Mouse (Mus musculus) layer of hippocampus, adult 2 months (tissue): Measurements from ENCODE around the gene Rnf13. TPM values are rescaled to one million over a fixed set of nuclear protein-coding genes. Genes with fewer than 3 reads are reported as not detected.
"Not testable (repeated sequence)": the region's sequence is repeated elsewhere in the genome, so short reads cannot be mapped to it uniquely, and the experiment has no call there.

ENCODE experiments used
- DNase-seq, 2 experiments: peaks; one replicate each; pipeline ENCODE4 v3.0.0; 2022; ENCODE audit warnings: low spot score in 2 of 2
- H3K27ac ChIP-seq: fragments of 200-600 bp; 2 replicates; pipeline ENCODE4 v1.8.1; 2022
- H3K4me3 ChIP-seq: fragments of 200-600 bp; 2 replicates; pipeline ENCODE4 v1.8.1; 2022; ENCODE audit warnings: mild to moderate bottlenecking
- CTCF ChIP-seq: fragments of 200-600 bp; conservative IDR thresholded peaks from 2 replicates; pipeline ENCODE4 v1.8.1; 2022; ENCODE audit warnings: antibody characterized with exemption, mild to moderate bottlenecking, moderate library complexity
- total RNA-seq, 2 experiments: library from RNA; stranded (reverse); gene quantifications; 2 replicates each; pipeline ENCODE4 v1.2.3; 2021

Rnf13 gene
- total RNA-seq, 2 experiments from 2014 or later = 85.5 to 85.9 TPM

DNA sequence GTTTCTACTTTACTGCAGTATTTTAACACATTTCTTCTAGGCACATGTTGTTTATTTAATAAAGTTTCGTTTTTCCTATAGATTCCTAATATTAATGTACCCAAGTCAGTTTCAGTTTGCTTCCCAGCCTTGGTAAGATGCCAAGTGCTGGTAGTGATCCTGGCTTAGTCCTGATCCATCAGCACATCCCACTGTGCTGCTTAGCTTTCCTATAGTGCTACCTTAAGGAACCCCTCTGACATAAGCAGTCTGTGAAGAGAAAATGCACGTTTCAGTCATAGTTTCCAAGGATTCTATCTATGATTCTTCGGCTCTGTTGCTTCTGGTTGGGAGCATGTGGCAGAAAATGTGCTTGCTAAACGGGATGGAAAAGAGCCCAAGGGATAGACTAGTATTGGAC lies 52.6 kb downstream of the Rnf13 start:
- no peak for TF ChIP-seq CTCF
- Histone ChIP-seq H3K27ac (no peak overlapping the region), H3K4me3 (no peak overlapping the region)
- no peak for DNase-seq

DNA sequence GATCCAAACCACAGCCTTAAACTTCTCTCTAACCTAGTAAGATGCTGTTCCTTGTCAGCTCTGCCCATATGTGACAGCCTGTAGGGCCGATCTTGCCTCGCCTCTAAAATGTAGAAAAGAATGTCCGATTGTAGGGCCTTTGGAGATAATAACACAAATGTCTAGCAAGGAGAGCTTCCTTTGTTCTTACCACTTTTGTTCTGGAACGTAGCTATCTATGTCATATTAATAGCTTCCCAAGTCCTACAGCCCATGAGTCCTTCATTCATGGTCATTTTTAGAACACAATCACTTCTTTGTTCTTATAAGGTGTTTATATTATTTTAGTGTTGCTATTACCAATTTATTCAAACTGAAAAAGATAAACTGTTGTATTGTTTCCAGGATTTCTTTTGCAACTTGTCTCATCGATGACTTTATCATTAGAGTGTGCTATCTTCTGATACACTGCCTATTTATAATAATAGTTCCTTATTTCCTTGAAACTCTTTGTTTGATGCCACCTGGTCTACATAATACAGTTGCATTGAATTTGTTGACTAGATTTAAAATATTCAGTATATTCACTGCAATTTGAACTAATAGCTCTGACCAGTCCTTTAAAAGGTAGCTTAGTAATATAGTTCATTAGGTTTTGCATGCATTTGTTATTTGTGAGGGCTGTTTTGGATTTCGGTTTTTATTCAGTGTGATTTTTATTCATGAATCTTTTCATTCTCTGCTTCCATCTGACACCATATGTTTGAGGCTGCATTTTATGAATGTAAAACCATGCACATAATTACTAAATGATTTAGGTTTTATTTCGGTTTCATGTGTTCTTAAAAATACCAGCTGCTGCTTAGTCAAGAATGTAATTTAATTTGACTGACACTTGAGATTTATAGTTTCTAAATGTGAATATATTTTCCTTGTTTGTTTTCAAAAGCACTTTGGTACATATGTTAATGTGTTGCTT lies 53.4 kb downstream of the Rnf13 start:
- TF ChIP-seq CTCF = no peak
- Histone ChIP-seq H3K27ac (no peak overlapping the region), H3K4me3 (no peak overlapping the region)
- DNase-seq = peak in 1 of 2 experiments; percentile 9

DNA sequence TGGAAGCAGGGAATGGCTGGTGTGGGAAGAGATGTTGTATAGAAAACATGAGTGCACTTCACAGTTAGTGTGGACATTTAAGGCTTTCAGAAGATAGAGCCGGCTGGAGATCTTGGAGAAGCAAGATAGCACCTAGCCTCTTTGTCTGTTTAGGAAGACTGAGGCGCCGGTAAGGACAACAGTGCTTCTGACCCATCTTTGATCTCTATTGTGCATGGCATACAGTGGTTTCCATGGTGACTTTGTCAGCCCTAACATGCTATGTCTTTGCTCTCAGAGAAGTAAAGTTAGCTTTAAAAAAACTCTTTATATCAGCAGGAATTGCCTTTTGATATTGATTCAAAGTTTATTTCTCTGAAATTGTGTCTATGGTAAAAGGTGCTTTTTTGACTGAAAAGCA lies 55.2 kb downstream of the Rnf13 start:
- Histone ChIP-seq H3K27ac (no peak overlapping the region), H3K4me3 (no peak overlapping the region)
- no peak for DNase-seq
- no peak for TF ChIP-seq CTCF

DNA sequence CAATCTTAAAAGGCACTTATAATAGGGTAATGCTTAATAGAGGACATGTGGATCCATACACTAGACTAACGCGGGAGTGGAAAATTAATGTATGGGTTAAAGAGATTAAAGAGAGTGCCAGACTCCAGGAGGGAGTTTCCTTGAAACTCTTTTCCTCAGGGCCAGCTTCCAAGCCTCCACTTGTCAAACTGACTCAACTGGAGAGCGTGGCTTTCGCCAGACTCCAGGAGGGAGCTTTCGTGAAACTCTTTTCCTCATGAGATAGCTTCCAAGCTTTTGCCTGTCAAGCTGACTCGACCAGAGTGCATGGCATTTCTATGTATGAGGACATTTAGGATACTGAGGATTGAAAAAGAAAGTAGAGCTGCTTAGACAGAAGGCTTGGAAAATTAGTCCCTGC lies 59.2 kb downstream of the Rnf13 start:
- not testable (repeated sequence) for H3K4me3 ChIP-seq, H3K27ac ChIP-seq, DNase-seq

DNA sequence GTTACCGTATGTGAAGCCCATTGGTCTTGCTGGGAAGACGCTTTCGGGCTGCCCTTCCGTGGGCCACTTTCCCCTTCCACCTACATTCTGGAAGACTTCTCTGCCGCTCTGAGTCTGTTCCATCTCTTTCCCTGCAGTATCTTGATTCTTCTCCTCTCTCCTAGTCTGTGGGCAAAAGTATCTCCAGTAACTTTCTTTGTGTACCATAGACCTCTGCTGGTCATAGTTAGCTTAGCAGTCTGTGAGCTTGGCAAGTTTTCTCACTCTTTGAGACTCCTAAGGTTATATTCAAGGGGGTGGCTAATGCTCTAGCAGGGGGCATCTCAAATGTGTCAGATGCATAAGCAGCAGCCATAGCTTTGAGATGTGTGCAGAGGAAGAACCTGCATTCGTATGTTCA lies 79.6 kb downstream of the Rnf13 start:
- Histone ChIP-seq H3K27ac (no peak overlapping the region), H3K4me3 (no peak overlapping the region)
- no peak for DNase-seq
- TF ChIP-seq CTCF = peak; percentile 73

DNA sequence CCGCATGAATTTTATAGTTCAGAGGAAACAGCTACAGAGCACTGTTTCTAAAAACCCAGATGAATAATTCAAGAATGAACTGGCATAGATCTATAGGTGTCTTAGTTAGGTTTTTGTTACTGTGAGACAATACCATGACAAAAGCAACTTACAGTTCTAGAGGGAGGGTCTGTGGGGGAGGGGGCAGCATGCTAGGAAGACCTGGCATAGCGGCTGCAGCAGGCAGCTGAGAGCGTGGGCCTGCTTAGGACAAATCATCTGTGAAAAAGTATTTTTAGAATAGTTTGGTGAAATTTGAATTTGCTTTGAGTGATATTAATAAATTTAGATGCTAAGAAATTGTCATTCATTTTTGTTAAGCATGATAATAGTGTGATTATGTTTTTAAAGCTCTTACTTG lies 90.0 kb downstream of the Rnf13 start:
- Histone ChIP-seq H3K27ac (peak overlapping the region; percentile 65; the same call in 1 of the 2 replicates), H3K4me3 (no peak overlapping the region)
- peak; percentile 38 to 61 for DNase-seq
- no peak for TF ChIP-seq CTCF

DNA sequence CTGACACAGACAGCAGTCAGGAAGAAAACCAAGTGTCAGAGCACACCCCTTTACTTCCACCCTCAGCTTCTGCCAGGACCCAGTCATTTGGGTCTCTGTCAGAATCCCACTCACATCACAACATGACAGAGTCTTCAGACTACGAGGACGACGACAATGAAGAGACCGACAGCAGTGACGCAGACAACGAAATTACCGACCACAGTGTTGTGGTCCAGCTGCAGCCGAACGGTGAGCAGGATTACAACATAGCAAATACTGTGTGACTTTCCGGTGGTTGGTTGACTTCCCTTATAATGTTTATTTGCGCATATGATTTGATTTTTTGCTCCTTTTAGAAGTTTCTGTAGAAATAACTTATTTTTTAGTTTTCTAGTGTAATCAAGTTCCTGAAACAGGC lies 97.7 kb downstream of the Rnf13 start:
- H3K27ac ChIP-seq = no peak overlapping the region
- TF ChIP-seq CTCF = no peak
- no peak overlapping the region for H3K4me3 ChIP-seq
- DNase-seq = no peak

DNA sequence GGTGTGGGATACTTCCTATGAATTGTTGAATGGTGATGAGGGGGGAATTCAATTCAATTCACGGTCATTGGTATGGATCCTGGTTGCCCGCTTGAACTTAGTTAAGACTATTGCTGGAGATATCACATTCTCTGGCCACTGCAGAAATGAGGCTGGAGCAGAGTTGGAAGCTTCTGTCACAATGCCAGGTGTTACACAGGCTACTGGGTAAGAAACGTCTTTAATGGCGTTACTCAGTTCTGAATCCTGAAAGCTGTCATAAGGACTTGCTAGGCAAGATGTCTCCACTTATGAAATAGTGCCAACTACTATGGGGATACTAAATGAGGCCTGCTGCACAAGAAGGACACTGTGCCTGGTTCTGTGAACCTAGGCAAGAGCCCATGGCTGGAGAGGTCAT lies 101.0 kb downstream of the Rnf13 start:
- DNase-seq = no peak
- no peak for TF ChIP-seq CTCF
- Histone ChIP-seq H3K27ac (no peak overlapping the region), H3K4me3 (no peak overlapping the region)

DNA sequence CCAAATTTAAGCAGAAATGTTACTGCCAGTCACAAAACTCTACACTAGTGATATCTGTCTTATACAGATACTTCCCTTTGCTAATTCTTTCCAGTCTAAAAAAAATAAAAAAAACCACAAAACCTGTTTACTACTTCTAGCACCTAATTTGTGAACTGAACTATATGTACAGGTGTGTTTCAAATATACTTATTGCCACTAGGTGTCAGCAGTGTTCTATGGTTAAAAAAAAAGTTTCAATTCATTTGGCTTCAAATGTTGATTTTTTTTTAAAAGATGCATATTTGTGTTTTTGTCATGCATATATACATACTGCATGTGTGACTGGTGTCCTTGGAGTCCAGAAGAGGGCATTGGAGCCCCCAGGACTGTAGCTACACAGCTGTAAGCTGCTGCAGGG lies 107.9 kb downstream of the Rnf13 start:
- peak; percentile 90 for TF ChIP-seq CTCF
- Histone ChIP-seq H3K4me3 (peak overlapping the region; percentile 13; the same call in 1 of the 2 replicates), H3K27ac (no peak overlapping the region)
- no peak for DNase-seq

DNA sequence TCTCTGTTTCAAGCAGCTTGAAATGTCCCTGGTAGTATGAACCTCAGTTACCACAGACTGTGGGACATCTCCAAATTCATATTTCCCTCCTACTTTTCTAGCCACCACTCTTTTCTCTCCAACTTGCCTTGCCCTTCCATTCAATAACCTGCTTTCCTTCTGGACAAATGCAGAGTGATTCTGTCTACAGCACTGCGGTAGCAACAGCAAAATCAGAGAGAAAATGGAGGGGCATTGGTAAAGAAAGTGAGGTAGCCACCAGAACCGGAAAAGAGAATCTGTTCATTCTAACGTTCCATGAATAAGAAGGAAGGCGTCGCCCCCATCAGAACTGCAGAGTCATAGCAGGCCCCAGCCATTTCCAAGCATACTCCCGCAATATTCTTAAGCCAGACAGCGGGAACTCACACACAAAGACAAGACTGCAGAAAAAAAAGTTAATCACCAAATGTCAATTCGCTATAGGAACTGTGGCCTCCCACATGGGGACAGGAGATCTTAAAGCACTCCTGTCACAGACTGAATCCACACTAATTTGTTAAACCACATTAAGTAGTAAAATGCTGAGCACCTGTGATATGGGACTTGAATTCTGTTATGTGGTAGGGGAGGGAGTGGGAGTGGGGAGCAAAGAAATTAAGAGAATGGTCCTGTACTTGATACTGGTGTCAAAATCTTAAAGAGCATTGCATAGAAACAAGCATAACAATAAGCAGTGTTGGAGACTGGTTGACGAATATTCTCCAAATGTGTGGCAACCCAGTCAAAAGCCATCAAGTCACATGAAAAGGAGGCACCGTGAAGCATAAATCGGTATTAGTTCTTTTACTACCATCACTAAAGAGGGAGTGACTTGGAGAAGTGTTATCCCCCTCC lies 110.2 kb downstream of the Rnf13 start:
- Histone ChIP-seq H3K4me3 (peak overlapping the region; percentile 99), H3K27ac (peak overlapping the region; percentile 100)
- DNase-seq = peak in 1 of 2 experiments; percentile 48
- peak; percentile 55 for TF ChIP-seq CTCF

DNA sequence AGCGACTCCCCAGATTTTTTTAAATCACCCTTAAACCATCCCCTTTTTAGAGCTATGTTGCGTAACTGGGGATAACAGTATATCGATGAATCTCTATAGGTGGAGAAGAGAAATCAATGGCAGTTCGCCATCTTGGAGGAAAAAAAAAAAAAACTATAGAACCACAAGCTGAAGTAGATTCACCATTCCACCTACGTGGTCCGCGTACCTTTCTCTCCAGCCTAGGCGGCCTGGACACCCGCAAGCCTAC lies 110.7 kb downstream of the Rnf13 start:
- H3K27ac ChIP-seq = peak overlapping the region; percentile 100

DNA sequence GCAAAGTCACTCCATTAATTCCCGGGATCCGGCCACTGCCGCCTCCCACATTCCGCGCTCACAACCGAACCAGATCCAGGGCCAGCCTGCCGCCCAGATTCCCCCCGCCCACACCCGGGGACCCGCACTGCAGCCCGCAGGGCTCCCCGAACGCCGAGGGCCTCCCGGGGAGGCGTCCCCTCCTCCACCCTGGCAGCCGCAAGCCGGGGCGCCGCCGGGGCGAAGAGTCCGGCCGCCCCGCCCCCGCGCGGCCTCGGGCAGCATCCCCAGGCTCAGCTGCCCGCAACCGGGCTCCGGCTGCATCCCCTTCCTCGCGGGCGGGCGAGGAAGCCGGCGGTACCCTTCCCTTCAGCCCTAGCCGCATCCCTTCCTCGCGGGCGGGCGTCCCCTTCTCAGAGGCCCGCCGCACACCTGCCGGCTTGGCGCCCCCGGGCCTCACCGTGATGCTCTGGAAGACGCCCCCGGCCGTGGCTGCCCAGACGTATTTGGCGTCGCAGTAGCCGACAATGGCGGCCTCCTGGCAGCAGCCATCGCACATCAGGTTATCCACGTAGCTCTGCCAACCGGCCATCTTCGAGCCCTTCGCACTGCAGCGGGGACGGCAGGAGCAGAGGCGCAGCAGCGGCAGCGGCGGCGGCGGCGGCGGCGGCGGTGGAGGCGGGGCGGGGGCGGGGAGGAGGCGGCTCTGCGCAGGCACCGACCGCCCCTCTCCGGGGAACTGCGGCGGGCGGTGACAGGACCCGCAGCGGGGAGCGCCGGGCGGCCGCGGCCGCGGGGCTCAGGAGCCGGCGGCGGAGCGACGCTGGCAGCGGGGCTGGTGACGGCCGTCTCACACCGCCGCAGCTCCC lies 111.3 kb downstream of the Rnf13 start:
- DNase-seq = peak; percentile 50 to 52
- TF ChIP-seq CTCF = no peak
- Histone ChIP-seq H3K27ac (peak overlapping the region; percentile 100), H3K4me3 (peak overlapping the region; percentile 99)

More for the DNA sequence above, 110.7 kb downstream of the Rnf13 start:
- DNase-seq = no peak
- H3K4me3 ChIP-seq = peak overlapping the region; percentile 99
- TF ChIP-seq CTCF = no peak
